Mouse (Mus musculus) forebrain, embryonic 10.5 days (tissue): ENCODE data around the gene Lmna. TPM values are rescaled to one million over a fixed set of nuclear protein-coding genes. Genes with fewer than 3 reads are reported as not detected.
A peak's percentile ranks its signal among the peaks of the same experiment; 100 is the strongest.

Source experiments
- DNase-seq: peaks from one replicate; pipeline ENCODE4 v3.0.0-alpha.2; 2017; ENCODE audit warnings: low spot score; ENCODE audit errors: extremely low spot score
- H3K27ac ChIP-seq: fragments of 300-500 bp; sonication (generic); 2 replicates; pipeline ENCODE4 v1.5.1; 2016; ENCODE audit warnings: mild to moderate bottlenecking
- H3K27me3 ChIP-seq: fragments of 300-500 bp; sonication (generic); 2 replicates; pipeline ENCODE4 v1.6.1; 2016; ENCODE audit warnings: mild to moderate bottlenecking; ENCODE audit not compliant: poor library complexity, severe bottlenecking
- H3K36me3 ChIP-seq: fragments of 300-500 bp; sonication (generic); replicated peaks from 2 replicates; pipeline ENCODE4 v1.6.1; 2016; ENCODE audit warnings: mild to moderate bottlenecking, moderate library complexity
- H3K4me1 ChIP-seq: fragments of 300-500 bp; sonication (generic); 2 replicates; pipeline ENCODE4 v1.6.1; 2016
- H3K4me3 ChIP-seq: fragments of 300-500 bp; sonication (generic); 2 replicates; pipeline ENCODE4 v1.5.1; 2016; ENCODE audit warnings: mild to moderate bottlenecking, moderate library complexity
- H3K9me3 ChIP-seq: fragments of 300-500 bp; sonication (generic); 2 replicates; pipeline ENCODE4 v1.6.1; 2016; ENCODE audit warnings: mild to moderate bottlenecking, moderate library complexity
- WGBS: fragments of 180-500 bp; shearing (Covaris S2); methylation state at CpG from one replicate; pipeline ENCODE4 v1.1.7; 2016; 5-methylcytosine and 5-hydroxymethylcytosine counted together
- polyA plus RNA-seq: library from polyadenylated mRNA; unstranded; fragments of >200 nt; fragmentation: Nextera tagmentation; extraction: Ambion mirVana; gene quantifications from 2 replicates; pipeline ENCODE4 v1.2.1, GENCODE M21; 2016

Lmna gene
- polyA plus RNA-seq, 1 experiment from 2014 or later: 11.6 TPM

DNA sequence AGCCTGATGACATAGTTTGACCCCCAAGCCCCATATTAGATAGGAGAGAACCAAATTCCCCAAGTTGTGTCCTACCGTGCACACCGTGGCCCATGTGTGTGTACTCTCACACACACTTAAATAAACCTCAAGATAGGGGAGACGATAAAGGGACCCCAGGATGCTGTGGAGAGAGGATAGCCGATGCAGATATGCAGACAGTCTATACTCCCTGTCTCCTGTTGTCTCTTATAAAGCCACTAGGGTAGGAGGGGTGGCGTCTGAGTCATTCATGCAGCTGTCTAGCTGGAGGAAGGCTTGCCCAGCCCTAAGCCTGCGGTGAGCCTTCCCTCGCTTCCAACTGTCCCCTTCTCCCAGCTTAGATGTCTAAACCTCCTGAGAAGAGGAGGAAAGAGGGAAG is 9.7 kb downstream of the Lmna start:
- Histone ChIP-seq H3K27me3 (peaks cover 58% of the 10 kb centered on the region), H3K4me3 (no peak overlapping the region), H3K27ac (no peak overlapping the region), H3K36me3 (no peaks in the 10 kb centered on the region), H3K9me3 (no peaks in the 10 kb centered on the region), H3K4me1 (peaks cover 51% of the 10 kb centered on the region)
- 80% methylated on average over 7 of the region's 7 CpGs for WGBS
- no peak for DNase-seq

DNA sequence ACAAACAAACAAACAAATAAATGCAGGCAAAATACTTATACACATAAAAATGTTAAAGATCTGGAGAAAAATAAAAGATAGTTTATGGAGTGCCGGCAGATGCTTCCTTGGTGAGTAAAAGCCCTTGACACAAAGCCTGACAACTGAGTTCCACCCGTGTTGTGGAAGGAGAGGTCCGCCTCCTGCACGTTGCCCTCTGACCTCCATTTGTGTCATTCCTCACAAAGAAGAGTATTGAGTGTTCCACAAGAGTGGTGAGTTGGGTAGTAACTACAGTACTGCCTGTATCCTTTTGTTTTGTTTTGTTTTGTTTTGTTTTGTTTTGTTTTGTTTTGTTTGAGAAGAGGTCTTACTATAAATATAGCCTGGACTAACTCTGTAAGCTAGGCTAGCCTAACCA is 10.2 kb downstream of the Lmna start:
- no peak overlapping the region for H3K27ac ChIP-seq
- H3K4me3 ChIP-seq: no peak overlapping the region
- H3K9me3 ChIP-seq: no peaks in the 10 kb centered on the region
- H3K36me3 ChIP-seq: no peaks in the 10 kb centered on the region
- WGBS: 84% methylated on average over 4 of the region's 4 CpGs
- DNase-seq: no peak
- H3K27me3 ChIP-seq: peaks cover 59% of the 10 kb centered on the region
- peaks cover 52% of the 10 kb centered on the region for H3K4me1 ChIP-seq

DNA sequence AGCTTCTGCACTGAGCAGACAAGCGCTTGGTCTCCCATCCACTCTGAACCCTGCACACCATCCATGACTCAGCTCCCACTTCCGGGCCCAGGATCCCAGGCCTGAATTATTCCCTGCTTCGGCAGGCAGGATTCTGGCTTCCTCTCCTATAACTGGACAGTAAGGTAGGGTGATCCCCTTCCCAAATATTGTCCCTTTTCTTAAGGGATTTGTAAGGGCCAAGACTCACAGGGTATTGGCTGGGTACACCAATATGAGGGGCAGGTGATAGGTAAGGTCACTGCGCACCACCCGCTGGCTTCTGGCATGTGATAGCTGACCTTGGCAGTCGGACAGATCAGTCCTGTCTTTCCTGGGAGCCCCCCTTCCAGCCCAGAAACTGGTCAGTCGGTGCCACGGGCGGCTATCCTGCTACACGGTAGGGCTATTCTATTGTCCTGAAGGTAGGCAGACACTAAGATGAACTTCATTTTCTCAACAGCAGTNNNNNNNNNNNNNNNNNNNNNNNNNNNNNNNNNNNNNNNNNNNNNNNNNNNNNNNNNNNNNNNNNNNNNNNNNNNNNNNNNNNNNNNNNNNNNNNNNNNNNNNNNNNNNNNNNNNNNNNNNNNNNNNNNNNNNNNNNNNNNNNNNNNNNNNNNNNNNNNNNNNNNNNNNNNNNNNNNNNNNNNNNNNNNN is 13.9 kb downstream of the Lmna start:
- WGBS: 89% methylated on average over 10 of the region's 10 CpGs
- no peaks in the 10 kb centered on the region for H3K36me3 ChIP-seq
- H3K27ac ChIP-seq: no peak overlapping the region
- H3K4me3 ChIP-seq: no peak overlapping the region
- H3K4me1 ChIP-seq: peaks cover 42% of the 10 kb centered on the region
- no peaks in the 10 kb centered on the region for H3K9me3 ChIP-seq
- no peak for DNase-seq
- H3K27me3 ChIP-seq: peaks cover 42% of the 10 kb centered on the region

DNA sequence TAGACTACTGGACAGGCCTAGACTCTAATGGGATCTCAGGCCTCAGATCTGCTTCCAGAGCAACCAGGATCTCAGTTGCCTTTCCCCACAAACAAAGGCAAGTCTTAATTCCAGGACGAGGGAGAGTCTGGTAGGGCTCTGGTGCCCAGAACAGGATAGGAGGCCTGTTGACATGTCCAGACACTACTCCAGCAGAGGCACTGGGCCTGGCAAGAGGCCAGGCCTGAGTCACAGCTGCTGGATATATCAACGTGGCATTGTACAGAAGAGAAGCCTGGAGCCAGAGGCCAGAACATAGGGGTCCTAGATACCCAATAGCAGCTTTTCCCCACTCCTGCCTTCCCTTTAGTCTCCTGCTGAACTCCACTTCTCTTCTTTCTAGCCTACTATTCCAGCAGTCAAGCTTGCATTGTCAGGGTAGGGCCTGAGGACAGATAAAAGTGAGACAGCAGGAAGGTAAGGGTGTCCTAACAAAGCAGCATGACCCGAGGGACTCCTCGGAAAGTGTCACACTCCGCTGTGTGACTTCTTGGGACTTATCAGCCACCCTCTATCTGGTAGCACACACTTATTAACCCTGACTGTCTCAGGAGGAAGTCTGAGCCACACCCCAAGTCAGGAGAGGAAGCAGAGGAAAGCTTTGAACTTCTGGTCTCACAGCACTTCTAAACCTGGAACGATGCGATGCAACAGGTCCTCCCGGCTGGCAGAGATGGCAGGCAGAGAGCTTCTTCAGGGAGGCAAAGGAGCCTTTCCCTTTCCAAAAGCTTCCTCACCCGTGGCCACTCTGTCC is 14.7 kb downstream of the Lmna start:
- peaks cover 40% of the 10 kb centered on the region for H3K27me3 ChIP-seq
- no peak overlapping the region for H3K4me3 ChIP-seq
- WGBS: 73% methylated on average over 9 of the region's 9 CpGs
- no peaks in the 10 kb centered on the region for H3K9me3 ChIP-seq
- H3K36me3 ChIP-seq: no peaks in the 10 kb centered on the region
- DNase-seq: no peak
- peaks cover 40% of the 10 kb centered on the region for H3K4me1 ChIP-seq
- H3K27ac ChIP-seq: 0 out of 2 replicates have a peak overlapping the region, but pooled peaks have one; percentile 22

DNA sequence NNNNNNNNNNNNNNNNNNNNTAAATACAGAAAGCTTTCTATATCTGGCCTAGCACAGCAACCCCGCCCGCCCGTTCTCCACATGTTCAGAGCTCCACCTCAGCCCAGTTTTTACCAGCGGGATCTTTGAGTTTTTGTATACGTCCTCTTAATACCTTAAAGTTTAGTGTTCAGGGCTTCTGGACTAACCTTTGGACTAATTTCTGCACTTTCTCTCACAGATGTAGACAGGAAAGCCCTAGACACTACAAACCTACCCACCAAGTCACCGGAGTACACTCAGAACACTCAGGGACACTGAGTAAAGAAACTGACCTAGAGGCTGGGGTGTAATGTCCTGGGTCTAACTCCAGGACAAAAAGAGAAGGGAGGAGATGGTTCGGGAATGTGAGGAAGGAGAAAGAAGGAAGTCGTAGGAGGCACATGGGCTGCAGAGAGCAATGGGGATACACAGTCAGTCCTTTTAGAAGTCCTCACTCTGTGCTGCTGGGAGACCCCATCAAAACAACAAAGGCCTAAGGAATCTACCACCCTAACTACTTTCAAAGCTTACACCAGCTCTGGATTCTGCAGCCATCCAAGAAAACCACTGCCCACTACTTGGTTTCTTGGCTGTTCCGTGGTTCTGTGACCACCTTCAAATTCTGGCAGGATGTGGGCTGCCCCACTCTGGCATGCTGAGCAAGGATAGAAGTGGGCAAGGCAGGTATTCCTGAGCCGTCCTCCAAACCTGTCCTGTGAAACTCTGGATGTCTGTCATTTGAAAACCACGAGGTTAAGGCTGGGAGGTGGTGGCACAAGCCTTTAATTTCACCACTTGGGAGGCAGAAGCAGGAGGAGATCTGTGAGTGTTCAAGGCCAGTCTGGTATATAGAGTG is 15.8 kb downstream of the Lmna start:
- H3K36me3 ChIP-seq: no peaks in the 10 kb centered on the region
- no peak for DNase-seq
- H3K27ac ChIP-seq: peak overlapping the region; percentile 88
- no peaks in the 10 kb centered on the region for H3K9me3 ChIP-seq
- H3K4me3 ChIP-seq: peak overlapping the region; percentile 57; the same call in 1 of the 2 replicates
- WGBS: 78% methylated on average over 11 of the region's 11 CpGs
- peaks cover 43% of the 10 kb centered on the region for H3K4me1 ChIP-seq
- H3K27me3 ChIP-seq: peaks cover 47% of the 10 kb centered on the region

DNA sequence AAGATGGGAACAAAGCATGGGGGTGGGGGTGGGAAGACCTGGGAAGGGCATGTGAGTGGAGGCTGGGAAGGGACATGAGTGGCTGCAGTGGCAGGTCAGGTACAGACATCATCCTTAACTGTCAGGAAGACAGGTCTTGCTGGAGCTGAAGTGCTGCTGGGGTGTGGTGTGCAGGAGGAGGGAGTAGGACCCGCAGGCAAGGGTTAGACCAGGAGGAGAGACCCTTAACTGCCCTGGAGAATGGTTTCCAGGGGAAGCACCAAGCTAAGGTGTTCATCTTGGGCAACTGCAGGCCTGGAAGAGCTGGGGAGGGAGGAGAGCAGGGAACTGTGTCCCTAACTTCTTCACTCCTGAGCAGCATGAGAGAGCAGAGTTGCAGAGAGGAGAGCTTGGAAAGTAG is 22.4 kb downstream of the Lmna start:
- H3K36me3 ChIP-seq: no peaks in the 10 kb centered on the region
- H3K27me3 ChIP-seq: peaks cover 85% of the 10 kb centered on the region
- no peak overlapping the region for H3K27ac ChIP-seq
- no peak for DNase-seq
- 70% methylated on average over 1 of the region's 1 CpGs for whole genome bisulfite sequencing
- peaks cover 45% of the 10 kb centered on the region for H3K4me1 ChIP-seq
- no peak overlapping the region for H3K4me3 ChIP-seq
- no peaks in the 10 kb centered on the region for H3K9me3 ChIP-seq

DNA sequence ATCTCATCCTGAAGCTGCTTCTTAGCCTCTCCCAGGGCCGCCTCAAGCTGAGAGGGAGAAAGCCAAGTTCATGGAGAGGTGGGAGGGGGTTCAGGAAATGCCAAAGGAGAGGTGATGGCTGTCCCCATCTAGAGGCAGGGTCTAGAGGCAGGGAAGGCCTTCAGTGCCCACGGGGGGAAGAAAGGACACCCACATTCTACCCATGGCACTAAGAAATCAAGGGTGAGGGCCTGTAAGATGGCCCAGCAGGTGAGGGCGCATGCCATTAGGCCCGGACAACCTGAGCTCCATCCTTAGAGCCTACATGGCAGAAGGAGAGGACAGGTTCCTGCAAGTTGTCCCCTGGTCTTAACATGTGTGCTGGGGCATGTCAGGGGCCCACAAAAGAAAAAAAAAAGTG is 22.9 kb downstream of the Lmna start:
- peaks cover 46% of the 10 kb centered on the region for H3K4me1 ChIP-seq
- no peaks in the 10 kb centered on the region for H3K9me3 ChIP-seq
- 71% methylated on average over 4 of the region's 4 CpGs for WGBS
- H3K27ac ChIP-seq: no peak overlapping the region
- no peak overlapping the region for H3K4me3 ChIP-seq
- peaks cover 90% of the 10 kb centered on the region for H3K27me3 ChIP-seq
- no peaks in the 10 kb centered on the region for H3K36me3 ChIP-seq
- no peak for DNase-seq

DNA sequence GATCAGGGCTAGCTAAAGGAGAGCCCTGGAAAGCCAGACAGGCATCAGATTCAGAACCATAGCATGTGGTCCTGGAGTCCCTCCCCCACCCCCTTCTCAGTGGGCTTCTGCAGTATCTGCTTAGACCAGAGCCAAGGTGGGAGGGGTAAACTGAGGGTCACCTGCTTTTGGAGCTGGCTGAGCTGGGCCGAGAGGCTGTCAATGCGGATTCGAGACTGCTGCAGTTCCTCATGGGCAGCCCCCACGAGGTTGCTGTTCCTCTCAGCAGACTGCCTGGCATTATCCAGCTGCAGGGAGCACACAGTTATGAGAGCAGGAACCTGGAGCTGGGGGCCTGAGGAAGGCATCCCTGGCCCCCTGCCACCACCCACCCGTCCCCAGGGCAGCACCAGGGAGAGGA is 23.7 kb downstream of the Lmna start:
- peaks cover 46% of the 10 kb centered on the region for H3K4me1 ChIP-seq
- peaks cover 96% of the 10 kb centered on the region for H3K27me3 ChIP-seq

DNA sequence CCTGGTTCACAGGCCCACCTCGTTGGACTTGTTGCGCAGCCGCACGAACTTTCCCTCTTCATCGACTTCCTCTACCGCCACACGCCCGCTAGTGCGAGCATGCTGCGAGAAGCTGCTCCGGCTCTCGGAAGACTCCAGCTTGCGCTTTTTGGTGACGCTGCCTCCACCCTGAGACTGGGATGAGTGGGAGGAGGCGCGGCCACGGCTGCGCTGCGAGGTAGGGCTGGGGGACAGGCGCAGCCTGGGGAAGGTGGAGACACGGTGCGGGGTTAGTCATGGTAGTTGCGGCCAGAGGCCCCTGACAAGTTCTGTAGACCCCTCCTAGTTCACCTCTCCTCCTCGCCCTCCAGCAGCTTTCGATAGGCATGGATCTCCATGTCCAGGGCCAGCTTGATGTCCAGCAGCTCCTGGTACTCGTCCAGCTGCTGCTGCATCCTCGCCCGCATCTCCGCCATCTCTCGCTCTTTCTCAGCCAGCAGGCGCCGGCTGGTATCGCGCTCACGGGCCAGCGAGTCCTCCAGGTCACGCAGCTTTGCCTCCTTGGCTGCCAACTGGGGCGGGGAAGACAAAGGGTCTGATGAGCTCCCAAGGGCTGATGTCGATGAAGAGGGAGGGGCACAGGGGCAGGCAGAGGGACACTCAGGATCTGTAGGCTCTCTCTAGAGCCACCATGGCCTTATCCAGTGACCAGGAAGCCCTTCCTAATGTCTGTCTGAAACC is 25.0 kb downstream of the Lmna start:
- H3K27ac ChIP-seq: peak overlapping the region; percentile 75
- peak overlapping the region; percentile 55 for H3K4me3 ChIP-seq
- no peaks in the 10 kb centered on the region for H3K9me3 ChIP-seq
- H3K36me3 ChIP-seq: no peaks in the 10 kb centered on the region
- H3K27me3 ChIP-seq: peaks cover 90% of the 10 kb centered on the region
- 10% methylated on average over 39 of the region's 39 CpGs for WGBS
- DNase-seq: peak; percentile 59
- peaks cover 43% of the 10 kb centered on the region for H3K4me1 ChIP-seq

More for the DNA sequence above, 23.7 kb downstream of the Lmna start:
- no peak for DNase-seq
- H3K27ac ChIP-seq: no peak overlapping the region
- H3K4me3 ChIP-seq: no peak overlapping the region
- H3K36me3 ChIP-seq: no peaks in the 10 kb centered on the region
- no peaks in the 10 kb centered on the region for H3K9me3 ChIP-seq
- 72% methylated on average over 5 of the region's 5 CpGs for WGBS

DNA sequence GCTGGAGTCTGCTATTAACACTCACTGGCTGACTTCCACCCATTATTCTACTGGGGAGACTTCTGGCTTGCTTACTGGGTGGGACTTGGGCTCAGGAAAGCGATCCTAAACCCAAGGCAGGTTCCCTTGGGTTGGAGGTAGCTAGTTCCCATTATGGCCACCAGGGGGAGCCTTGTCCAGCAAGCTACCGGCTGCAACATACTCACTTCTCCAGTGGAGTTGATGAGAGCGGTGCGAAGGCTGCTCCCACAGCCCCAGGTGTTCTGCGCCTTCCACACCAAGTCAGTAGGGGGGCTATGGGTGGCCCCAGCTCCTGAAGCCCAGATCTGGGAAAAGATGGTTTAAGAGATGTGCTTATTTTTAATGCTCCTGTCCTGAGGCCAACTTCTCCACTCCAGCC is 26.1 kb downstream of the Lmna start:
- H3K27me3 ChIP-seq: peaks cover 80% of the 10 kb centered on the region
- peaks cover 37% of the 10 kb centered on the region for H3K4me1 ChIP-seq
- DNase-seq: peak; percentile 86
- WGBS: 8% methylated on average over 5 of the region's 5 CpGs
- H3K27ac ChIP-seq: no peak overlapping the region
- H3K9me3 ChIP-seq: no peaks in the 10 kb centered on the region
- no peaks in the 10 kb centered on the region for H3K36me3 ChIP-seq
- no peak overlapping the region for H3K4me3 ChIP-seq

DNA sequence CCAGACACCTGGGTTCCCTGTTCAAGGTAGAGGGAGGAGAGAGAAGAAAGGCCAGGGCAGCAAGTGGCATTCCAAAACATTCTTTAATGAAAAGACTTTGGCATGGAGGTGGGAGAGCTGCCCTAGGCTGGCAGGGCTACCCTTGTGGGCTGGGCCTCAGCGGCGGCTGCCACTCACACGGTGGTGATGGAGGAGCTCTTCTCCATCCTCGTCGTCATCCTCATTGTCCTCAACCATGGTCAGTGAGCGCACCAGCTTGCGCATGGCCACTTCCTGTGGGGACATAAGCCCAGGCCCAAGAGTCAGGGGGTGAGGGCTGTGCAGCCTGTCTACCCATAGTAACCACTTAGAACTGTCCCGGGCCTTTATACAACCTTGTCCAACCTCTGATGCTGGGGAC is 26.6 kb downstream of the Lmna start:
- H3K4me3 ChIP-seq: no peak overlapping the region
- no peak overlapping the region for H3K27ac ChIP-seq
- no peaks in the 10 kb centered on the region for H3K9me3 ChIP-seq
- no peak for DNase-seq
- H3K36me3 ChIP-seq: no peaks in the 10 kb centered on the region
- H3K27me3 ChIP-seq: peaks cover 75% of the 10 kb centered on the region
- WGBS: 76% methylated on average over 8 of the region's 8 CpGs
- peaks cover 32% of the 10 kb centered on the region for H3K4me1 ChIP-seq

DNA sequence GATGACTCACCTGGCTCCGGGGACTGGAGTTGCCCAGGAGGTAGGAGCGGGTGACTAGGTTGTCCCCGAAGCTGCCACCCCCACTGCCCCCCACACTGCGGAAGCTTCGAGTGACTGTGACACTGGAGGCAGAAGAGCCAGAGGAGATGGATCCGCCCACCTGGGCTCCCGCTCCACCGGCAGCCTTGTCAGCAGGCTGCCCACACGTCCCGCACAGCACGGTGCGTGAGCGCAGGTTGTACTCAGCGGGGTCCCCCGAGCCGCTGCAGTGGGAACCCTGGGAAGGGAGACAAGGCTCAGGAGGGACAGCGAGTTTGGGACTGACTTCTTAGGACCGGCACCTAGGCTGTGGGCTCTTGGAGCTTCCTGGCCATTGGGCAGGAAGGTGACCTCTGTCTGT is 27.4 kb downstream of the Lmna start:
- DNase-seq: no peak
- Histone ChIP-seq H3K4me3 (no peak overlapping the region), H3K9me3 (no peaks in the 10 kb centered on the region), H3K27me3 (peaks cover 67% of the 10 kb centered on the region), H3K36me3 (no peaks in the 10 kb centered on the region), H3K27ac (peak overlapping the region; percentile 48; the same call in 1 of the 2 replicates), H3K4me1 (peaks cover 37% of the 10 kb centered on the region)
- WGBS: 32% methylated on average over 18 of the region's 18 CpGs
